Mouse (Mus musculus): ENCODE measurements around the gene Acbd3. TPM values are rescaled to one million over a fixed set of nuclear protein-coding genes. Genes with fewer than 3 reads are reported as not detected.

The Acbd3 gene
- polyA plus RNA-seq, 1 experiment: 36.5 TPM

DNA sequence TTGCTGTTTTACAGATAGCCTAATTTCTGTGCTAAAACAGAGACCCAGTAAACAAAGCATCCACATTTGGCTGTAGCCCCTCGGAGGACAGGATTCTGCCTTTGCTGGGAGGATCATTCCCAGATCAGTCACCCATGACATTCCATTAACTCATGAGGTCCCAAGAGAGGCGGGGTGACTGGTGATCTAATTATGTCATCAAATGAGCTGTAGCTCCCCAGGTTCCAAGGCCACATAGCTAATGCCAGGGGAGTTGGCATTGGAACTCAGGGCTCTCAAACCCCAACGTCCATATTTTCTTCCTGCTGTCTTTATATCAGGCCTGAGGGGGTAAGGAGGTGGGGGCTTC lies 57.7 kb downstream of the Acbd3 start:
- no peak for DNase-seq (ENCODE audit: low spot score)

- no peak for DNase-seq (ENCODE audit: low spot score)
These were observed 66.1 kb downstream of the Acbd3 start for GRCm38 (mm10) chr1:180791821-180792480.

DNA sequence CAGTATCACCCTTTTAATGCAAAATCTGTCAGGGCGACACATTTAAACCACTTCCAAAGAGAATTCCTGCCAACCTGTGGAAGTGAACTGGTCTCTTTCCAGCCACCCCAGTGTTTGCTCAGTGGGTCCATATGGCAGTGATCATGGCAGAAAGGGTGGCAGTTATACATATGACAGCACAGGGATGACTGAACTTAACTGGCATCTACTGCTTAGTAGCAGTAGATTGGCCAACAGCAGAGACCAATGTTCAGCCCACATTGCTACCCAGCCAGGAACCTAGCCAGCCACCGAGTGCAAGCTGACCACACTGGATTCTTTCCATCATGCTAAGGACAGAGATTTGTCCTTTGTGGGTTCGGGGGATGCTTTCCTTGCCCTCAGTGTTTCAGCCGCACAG lies 67.0 kb downstream of the Acbd3 start:
- DNase-seq (ENCODE audit: low spot score): no peak

DNA sequence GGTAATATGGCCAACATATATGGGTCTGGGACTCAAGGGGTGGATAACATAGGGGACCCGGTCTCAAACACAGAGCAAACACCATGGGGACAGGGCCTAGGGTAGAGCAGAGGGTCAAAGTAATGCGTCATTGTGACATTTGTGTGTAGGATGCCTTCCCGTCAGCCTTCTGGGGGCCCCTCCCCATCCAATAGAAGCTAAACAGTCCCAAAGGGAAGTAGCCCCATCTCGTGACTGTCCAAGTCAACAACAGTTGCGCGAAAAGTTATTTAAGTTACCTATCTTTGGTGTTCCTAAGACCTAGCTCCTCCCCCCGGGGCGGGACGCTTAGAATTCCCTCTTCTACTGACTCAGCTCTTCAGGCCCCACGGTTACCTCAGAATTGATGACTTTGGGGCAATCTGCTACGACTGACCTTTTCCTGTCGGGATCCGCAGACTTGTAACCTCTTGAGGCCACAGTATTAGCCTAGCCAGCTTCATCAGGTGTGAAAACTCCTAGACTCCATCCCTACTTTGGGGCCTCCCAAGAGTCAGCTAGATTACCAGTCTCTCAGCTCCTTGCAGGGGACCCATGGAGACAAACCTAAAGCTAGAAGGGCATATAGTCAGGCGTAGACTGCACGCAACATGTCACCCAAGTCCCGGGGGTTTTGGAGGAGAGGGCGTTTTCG lies 67.7 kb downstream of the Acbd3 start:
- DNase-seq (ENCODE audit: low spot score): no peak

GRCm38 (mm10) chr1:180794170-180794569 lies 68.3 kb downstream of the Acbd3 start:
- DNase-seq (ENCODE audit: low spot score): no peak

DNA sequence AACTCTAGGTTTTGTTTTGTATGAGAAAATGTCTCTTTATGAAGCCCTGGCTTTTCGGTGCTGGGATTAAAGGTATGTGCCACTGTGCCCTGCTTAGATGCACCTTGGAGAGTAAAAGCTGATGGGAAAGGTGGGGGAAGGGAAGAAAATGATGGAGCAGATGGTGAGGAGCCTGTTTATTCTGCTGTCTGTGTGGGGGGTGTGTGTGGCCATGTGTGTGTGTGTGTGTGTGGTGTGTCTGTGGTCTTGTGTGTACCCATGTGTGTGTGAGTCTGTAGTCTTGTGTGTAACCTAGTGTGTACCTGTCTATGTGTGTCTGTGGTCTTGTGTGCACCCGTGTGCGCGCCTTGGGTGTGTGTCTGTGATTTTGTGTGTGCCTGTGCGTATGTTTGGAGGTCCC lies 72.8 kb downstream of the Acbd3 start:
- no peak for DNase-seq (ENCODE audit: low spot score)

GRCm38 (mm10) chr1:180799253-180799652 lies 73.4 kb downstream of the Acbd3 start:
- DNase-seq (ENCODE audit: low spot score): no peak

GRCm38 (mm10) chr1:180800022-180800421 lies 74.2 kb downstream of the Acbd3 start:
- no peak for DNase-seq (ENCODE audit: low spot score)

- DNase-seq (ENCODE audit: low spot score): no peak
These were observed 75.0 kb downstream of the Acbd3 start for GRCm38 (mm10) chr1:180800814-180801213.

- no peak for DNase-seq (ENCODE audit: low spot score)
These were observed 75.7 kb downstream of the Acbd3 start for GRCm38 (mm10) chr1:180801466-180801994.

Other genes starting within 250 kb of the Acbd3 start
- gene Stum, start 242.5 kb upstream of the Acbd3 start, polyA plus RNA-seq (2012; rRNA removed): 71.6 and 86.2 TPM in 2 replicates
- 43.7 and 45.7 TPM in 2 replicates for gene Parp1, start 157.1 kb upstream of the Acbd3 start, polyA plus RNA-seq (2012; rRNA removed)
- 3.2 and 3.3 TPM in 2 replicates for gene Lin9, start 84.9 kb upstream of the Acbd3 start, polyA plus RNA-seq (2012; rRNA removed)
- gene Mixl1, start 29.0 kb upstream of the Acbd3 start, polyA plus RNA-seq (2012; rRNA removed): not detected in 2 replicates
- gene H3f3a, start 87.9 kb downstream of the Acbd3 start, polyA plus RNA-seq (2012; rRNA removed): 810 and 870 TPM in 2 replicates
- 18.3 and 19.0 TPM in 2 replicates for gene Sde2, start 125.1 kb downstream of the Acbd3 start, polyA plus RNA-seq (2012; rRNA removed)
- gene Lefty2, start 167.1 kb downstream of the Acbd3 start, polyA plus RNA-seq (2012; rRNA removed): 0.29 and 0.44 TPM in 2 replicates
- 34.1 and 46.5 TPM in 2 replicates for gene Pycr2, start 178.2 kb downstream of the Acbd3 start, polyA plus RNA-seq (2012; rRNA removed)
- 27.3 and 32.8 TPM in 2 replicates for gene Lefty1, start 209.0 kb downstream of the Acbd3 start, polyA plus RNA-seq (2012; rRNA removed)
- gene Tmem63a, start 216.3 kb downstream of the Acbd3 start, polyA plus RNA-seq (2012; rRNA removed): 72.8 and 80.0 TPM in 2 replicates